Mouse (Mus musculus) liver, embryonic 13.5 days (tissue): ENCODE measurements around the gene Wdr60. TPM values are rescaled to one million over a fixed set of nuclear protein-coding genes. Genes with fewer than 3 reads are reported as not detected.
A peak's percentile ranks its signal among the peaks of the same experiment; 100 is the strongest.

Experiments used
- ATAC-seq: fragments of 200-750 bp; cut with Nextera tagmentation; 2 replicates; pipeline ENCODE4 v1.8.0; 2017; ENCODE audit warnings: low read depth, mild to moderate bottlenecking, moderate number of reproducible peaks, moderate library complexity
- DNase-seq: peaks from one replicate; pipeline ENCODE4 v3.0.0; 2022
- H3K27ac ChIP-seq: fragments of 300-500 bp; sonication (generic); 2 replicates; pipeline ENCODE4 v1.5.1; 2015; ENCODE audit warnings: moderate library complexity, mild to moderate bottlenecking, inconsistent platforms
- H3K27me3 ChIP-seq: fragments of 300-500 bp; sonication (generic); 2 replicates; pipeline ENCODE4 v1.6.1; 2015; ENCODE audit warnings: mild to moderate bottlenecking, inconsistent platforms
- H3K36me3 ChIP-seq: fragments of 300-500 bp; sonication (generic); 2 replicates; pipeline ENCODE4 v1.6.1; 2015; ENCODE audit warnings: mild to moderate bottlenecking, inconsistent platforms
- H3K4me1 ChIP-seq: fragments of 300-500 bp; sonication (generic); replicated peaks from 2 replicates; pipeline ENCODE4 v1.6.1; 2015; ENCODE audit warnings: inconsistent platforms
- H3K4me2 ChIP-seq: fragments of 300-500 bp; sonication (generic); 2 replicates; pipeline ENCODE4 v1.6.1; 2015; ENCODE audit warnings: inconsistent platforms, mild to moderate bottlenecking, moderate library complexity
- H3K4me3 ChIP-seq: fragments of 300-500 bp; sonication (generic); replicated peaks from 2 replicates; pipeline ENCODE4 v1.5.1; 2015; ENCODE audit warnings: mild to moderate bottlenecking, inconsistent platforms
- H3K9ac ChIP-seq: fragments of 300-500 bp; sonication (generic); 2 replicates; pipeline ENCODE4 v1.6.1; 2015; ENCODE audit warnings: mild to moderate bottlenecking, inconsistent platforms
- H3K9me3 ChIP-seq: fragments of 300-500 bp; sonication (generic); replicated peaks from 2 replicates; pipeline ENCODE4 v1.6.1; 2016; ENCODE audit warnings: inconsistent platforms
- WGBS: fragments of 180-500 bp; shearing (Covaris S2); methylation state at CpG from one replicate; pipeline ENCODE4 v1.1.7; 2015; ENCODE audit not compliant: insufficient replicate concordance; 5-methylcytosine and 5-hydroxymethylcytosine counted together
- polyA plus RNA-seq: library from polyadenylated mRNA; unstranded; fragments of >200 nt; fragmentation: Nextera tagmentation; extraction: Ambion mirVana; gene quantifications from 2 replicates; pipeline ENCODE4 v1.2.1, GENCODE M21; 2015

Wdr60 gene
- polyA plus RNA-seq, 1 experiment from 2014 or later = 5.2 TPM

- Histone ChIP-seq H3K36me3 (no peaks in the 10 kb centered on the region), H3K9ac (no peak overlapping the region), H3K4me3 (no peak overlapping the region), H3K4me2 (no peak overlapping the region), H3K27ac (no peak overlapping the region), H3K4me1 (no peaks in the 10 kb centered on the region), H3K9me3 (no peaks in the 10 kb centered on the region), H3K27me3 (no peaks in the 10 kb centered on the region)
- no peak for ATAC-seq
- WGBS = 62% methylated on average over 6 of the region's 6 CpGs
- DNase-seq = no peak
These were observed 79.4 kb downstream of the Wdr60 start for GRCm38 (mm10) chr12:116183212-116183935.

- Histone ChIP-seq H3K27ac (no peak overlapping the region), H3K36me3 (no peaks in the 10 kb centered on the region), H3K9me3 (no peaks in the 10 kb centered on the region), H3K4me2 (no peak overlapping the region), H3K4me3 (no peak overlapping the region), H3K4me1 (no peaks in the 10 kb centered on the region), H3K27me3 (no peaks in the 10 kb centered on the region), H3K9ac (no peak overlapping the region)
- no peak for ATAC-seq
- DNase-seq = no peak
These were observed 80.4 kb downstream of the Wdr60 start for GRCm38 (mm10) chr12:116182376-116182775.

GRCm38 (mm10) chr12:116181436-116182050 is 81.3 kb downstream of the Wdr60 start:
- ATAC-seq (no peak), DNase-seq (no peak)
- no peaks in the 10 kb centered on the region for H3K9me3 ChIP-seq
- no peaks in the 10 kb centered on the region for H3K36me3 ChIP-seq
- no peaks in the 10 kb centered on the region for H3K4me1 ChIP-seq
- H3K27me3 ChIP-seq = no peaks in the 10 kb centered on the region
- no peak overlapping the region for H3K9ac ChIP-seq
- H3K27ac ChIP-seq = no peak overlapping the region
- no peak overlapping the region for H3K4me3 ChIP-seq
- no peak overlapping the region for H3K4me2 ChIP-seq
- 51% methylated on average over 4 of the region's 4 CpGs for WGBS

- H3K4me2 ChIP-seq = no peak overlapping the region
- H3K4me3 ChIP-seq = no peak overlapping the region
- no peak overlapping the region for H3K27ac ChIP-seq
- no peaks in the 10 kb centered on the region for H3K27me3 ChIP-seq
- no peaks in the 10 kb centered on the region for H3K36me3 ChIP-seq
- no peaks in the 10 kb centered on the region for H3K4me1 ChIP-seq
- no peak overlapping the region for H3K9ac ChIP-seq
- DNase-seq (peak; percentile 12), ATAC-seq (peak; percentile 65)
- WGBS = 52% methylated on average over 3 of the region's 3 CpGs
- no peaks in the 10 kb centered on the region for H3K9me3 ChIP-seq
These were observed 85.9 kb downstream of the Wdr60 start for GRCm38 (mm10) chr12:116176930-116177329.

- no peaks in the 10 kb centered on the region for H3K4me1 ChIP-seq
- DNase-seq (no peak), ATAC-seq (no peak)
- WGBS = 55% methylated on average over 5 of the region's 5 CpGs
- H3K4me2 ChIP-seq = no peak overlapping the region
- no peaks in the 10 kb centered on the region for H3K27me3 ChIP-seq
- H3K9me3 ChIP-seq = no peaks in the 10 kb centered on the region
- no peak overlapping the region for H3K27ac ChIP-seq
- H3K36me3 ChIP-seq = no peaks in the 10 kb centered on the region
- H3K4me3 ChIP-seq = no peak overlapping the region
- H3K9ac ChIP-seq = no peak overlapping the region
These were observed 93.2 kb downstream of the Wdr60 start for GRCm38 (mm10) chr12:116169666-116170065.

GRCm38 (mm10) chr12:116165368-116165767 is 97.5 kb downstream of the Wdr60 start:
- DNase-seq (no peak), ATAC-seq (no peak)
- no peak overlapping the region for H3K4me2 ChIP-seq
- no peak overlapping the region for H3K9ac ChIP-seq
- H3K27me3 ChIP-seq = no peaks in the 10 kb centered on the region
- H3K9me3 ChIP-seq = no peaks in the 10 kb centered on the region
- H3K36me3 ChIP-seq = no peaks in the 10 kb centered on the region
- no peak overlapping the region for H3K4me3 ChIP-seq
- no peaks in the 10 kb centered on the region for H3K4me1 ChIP-seq
- no peak overlapping the region for H3K27ac ChIP-seq

GRCm38 (mm10) chr12:116159695-116160094 is 103.1 kb downstream of the Wdr60 start:
- Histone ChIP-seq H3K27me3 (no peaks in the 10 kb centered on the region), H3K9ac (no peak overlapping the region), H3K9me3 (no peaks in the 10 kb centered on the region), H3K27ac (no peak overlapping the region), H3K4me2 (no peak overlapping the region), H3K36me3 (no peaks in the 10 kb centered on the region), H3K4me3 (no peak overlapping the region), H3K4me1 (no peaks in the 10 kb centered on the region)
- ATAC-seq (no peak), DNase-seq (no peak)
- WGBS = 60% methylated on average over 2 of the region's 2 CpGs

GRCm38 (mm10) chr12:116159223-116159622 is 103.6 kb downstream of the Wdr60 start:
- ATAC-seq (no peak), DNase-seq (no peak)

GRCm38 (mm10) chr12:116156792-116157532 is 105.9 kb downstream of the Wdr60 start:
- DNase-seq (no peak), ATAC-seq (no peak)
- Histone ChIP-seq H3K9ac (no peak overlapping the region), H3K27ac (no peak overlapping the region), H3K4me2 (no peak overlapping the region), H3K27me3 (no peaks in the 10 kb centered on the region), H3K36me3 (no peaks in the 10 kb centered on the region), H3K4me1 (no peaks in the 10 kb centered on the region), H3K9me3 (no peaks in the 10 kb centered on the region), H3K4me3 (no peak overlapping the region)
- WGBS = 61% methylated on average over 7 of the region's 7 CpGs

More at GRCm38 (mm10) chr12:116159223-116159622, 103.6 kb downstream of the Wdr60 start:
- H3K9me3 ChIP-seq = no peaks in the 10 kb centered on the region
- no peaks in the 10 kb centered on the region for H3K36me3 ChIP-seq
- no peak overlapping the region for H3K4me2 ChIP-seq
- H3K4me3 ChIP-seq = no peak overlapping the region
- H3K27me3 ChIP-seq = no peaks in the 10 kb centered on the region
- 68% methylated on average over 5 of the region's 5 CpGs for WGBS
- H3K27ac ChIP-seq = no peak overlapping the region
- no peaks in the 10 kb centered on the region for H3K4me1 ChIP-seq
- H3K9ac ChIP-seq = no peak overlapping the region
